Mouse (Mus musculus) hematopoietic stem cell, adult 5-6 weeks (primary cell): ENCODE data around the gene Gm11239. TPM values are rescaled to one million over a fixed set of nuclear protein-coding genes. Genes with fewer than 3 reads are reported as not detected.
"Not testable (repeated sequence)": the region's sequence is repeated elsewhere in the genome, so short reads cannot be mapped to it uniquely, and the experiment has no call there.

ENCODE experiments used
- ATAC-seq, 2 experiments: fragments of 125-278 bp in 1 of 2; replicated peaks in 1 of 2; 2 replicates each; pipeline ENCODE4 v1.8.0; 2016 to 2017; ENCODE audit warnings: inconsistent platforms in 2 of 2, mild to moderate bottlenecking in 2 of 2, moderate number of reproducible peaks in 2 of 2, low read depth in 1 of 2, moderate TSS enrichment in 1 of 2; ENCODE audit not compliant: low FRiP score in 2 of 2, poor library complexity in 2 of 2, severe bottlenecking in 2 of 2, insufficient read depth in 1 of 2, low TSS enrichment in 1 of 2
- total RNA-seq: library from RNA; stranded (forward); fragments of 172-1452, 232-1000 nt; gene quantifications from 2 replicates; pipeline ENCODE4 v1.2.3, GENCODE M21; 2017

The Gm11239 gene
- total RNA-seq = not detected in 2 replicates

- not testable (repeated sequence) for ATAC-seq
These were observed at the start of gene Gm11239 for GRCm38 (mm10) chr4:73668054-73668453. Gm11239 (plus strand) TSS chr4:73668354.

DNA sequence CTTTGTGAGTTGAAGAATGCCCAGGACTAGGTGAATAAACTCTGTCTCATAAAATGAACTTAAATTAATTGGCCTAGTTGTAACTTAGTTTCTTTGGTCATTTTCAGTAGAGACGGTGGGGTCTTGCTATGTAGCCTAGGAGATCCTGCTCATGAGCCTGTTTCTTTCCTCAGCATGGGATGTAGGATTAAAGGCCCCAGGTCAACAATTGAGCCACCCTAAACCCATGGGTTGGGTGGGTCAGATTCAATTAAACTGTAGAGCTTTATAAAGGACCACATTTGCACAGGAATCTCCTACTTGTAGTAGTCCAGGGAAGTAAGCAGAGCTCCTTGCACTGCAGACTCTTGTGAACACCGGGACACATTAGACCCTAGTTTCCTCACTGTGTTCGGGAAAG, 45.5 kb upstream of the Gm11239 start, which contains the start of gene Gm11237:
Gene Gm11237, plus strand, starts transcription at position 301 of the 400 bp plus-strand sequence.
- ATAC-seq = not testable (repeated sequence)

DNA sequence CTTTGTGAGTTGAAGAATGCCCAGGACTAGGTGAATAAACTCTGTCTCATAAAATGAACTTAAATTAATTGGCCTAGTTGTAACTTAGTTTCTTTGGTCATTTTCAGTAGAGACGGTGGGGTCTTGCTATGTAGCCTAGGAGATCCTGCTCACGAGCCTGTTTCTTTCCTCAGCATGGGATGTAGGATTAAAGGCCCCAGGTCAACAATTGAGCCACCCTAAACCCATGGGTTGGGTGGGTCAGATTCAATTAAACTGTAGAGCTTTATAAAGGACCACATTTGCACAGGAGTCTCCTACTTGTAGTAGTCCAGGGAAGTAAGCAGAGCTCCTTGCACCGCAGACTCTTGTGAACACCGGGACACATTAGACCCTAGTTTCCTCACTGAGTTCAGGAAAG, 30.3 kb upstream of the Gm11239 start, which contains the start of gene Gm11236:
Gene Gm11236, plus strand, starts transcription at position 301 of the 400 bp plus-strand sequence.
- not testable (repeated sequence) for ATAC-seq

GRCm38 (mm10) chr4:73661864-73662263, 6.3 kb upstream of the Gm11239 start:
- not testable (repeated sequence) for ATAC-seq

- ATAC-seq = not testable (repeated sequence)
These were observed 15.1 kb downstream of the Gm11239 start, which contains the start of gene Gm428 for GRCm38 (mm10) chr4:73683216-73683615. Gm428 (plus strand) TSS chr4:73683516.

DNA sequence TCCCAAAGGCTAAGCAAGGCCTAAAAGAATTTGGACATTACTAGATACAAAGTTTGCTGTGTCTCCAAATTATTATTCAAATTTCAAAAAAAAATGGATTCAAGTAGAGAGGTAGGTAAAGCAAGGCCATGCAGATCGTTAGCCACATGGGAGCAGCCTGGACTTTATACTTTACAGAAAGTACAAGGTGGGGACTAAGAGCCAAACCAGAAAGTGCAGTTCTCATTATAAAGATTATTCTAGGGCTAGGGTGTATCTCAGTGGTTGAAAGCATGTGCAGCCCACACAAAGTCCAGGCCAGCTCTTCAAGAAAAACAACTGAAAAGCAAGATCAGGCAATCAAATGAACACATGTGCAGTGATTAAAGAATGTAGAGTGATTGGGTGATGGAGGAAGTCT, 50.6 kb downstream of the Gm11239 start:
- no peak for ATAC-seq

DNA sequence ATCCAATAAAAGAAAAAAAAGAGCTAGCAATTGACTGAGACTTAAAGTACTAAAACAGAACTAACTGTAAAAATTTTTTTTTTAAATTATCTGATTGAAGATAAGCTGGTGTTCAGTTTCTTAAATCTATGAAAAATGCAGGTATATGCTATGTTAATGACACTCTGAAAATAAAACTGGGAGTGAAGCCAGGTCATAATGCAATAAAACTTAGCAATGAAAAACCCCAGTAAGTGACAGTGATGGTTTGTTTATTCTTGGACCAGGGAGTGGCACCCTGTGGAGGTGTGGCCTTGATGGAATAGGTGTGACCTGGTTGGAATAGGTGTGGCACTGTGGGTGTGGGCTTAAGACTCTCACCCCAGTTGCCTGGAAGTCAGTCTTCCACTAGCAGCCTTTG, 51.7 kb downstream of the Gm11239 start:
- ATAC-seq = no peak

Other genes with a start within 250 kb of the Gm11239 start
- not detected in 2 replicates for gene Gm11238, start 60.5 kb upstream of the Gm11239 start, total RNA-seq
- gene Gm11237, start 45.4 kb upstream of the Gm11239 start, total RNA-seq = not detected in 2 replicates
- gene Gm11236, start 30.2 kb upstream of the Gm11239 start, total RNA-seq = not detected in 2 replicates
- not detected in 2 replicates for gene Gm428, start 15.2 kb downstream of the Gm11239 start, total RNA-seq
- not detected in 2 replicates for gene Rasef, start 122.6 kb downstream of the Gm11239 start, total RNA-seq
- not detected in 2 replicates for gene Gm11758, start 207.9 kb downstream of the Gm11239 start, total RNA-seq
- not detected in 2 replicates for gene Gm11757, start 222.8 kb downstream of the Gm11239 start, total RNA-seq
- gene Gm13871, start 237.6 kb downstream of the Gm11239 start, total RNA-seq = not detected in 2 replicates